Mouse (Mus musculus) liver, embryonic 14.5 days (tissue): Measurements from ENCODE around the gene Gm49661. TPM values are rescaled to one million over a fixed set of nuclear protein-coding genes. Genes with fewer than 3 reads are reported as not detected.

Experiments used
- ATAC-seq: fragments of 200-750 bp; cut with Nextera tagmentation; 2 replicates; pipeline ENCODE4 v1.8.0; 2017; ENCODE audit warnings: moderate number of reproducible peaks, mild to moderate bottlenecking, moderate library complexity; ENCODE audit not compliant: insufficient read depth
- DNase-seq, 3 experiments: peaks; one replicate each; pipeline ENCODE4 v3.0.0-alpha.2; 2012 to 2013; ENCODE audit warnings: low read depth in 3 of 3, low spot score in 3 of 3
- H3K27ac ChIP-seq: fragments of 300-500 bp; sonication (generic); 2 replicates; pipeline ENCODE4 v1.5.1; 2014; ENCODE audit warnings: moderate library complexity, mild to moderate bottlenecking, control low read depth, inconsistent platforms
- H3K27me3 ChIP-seq: fragments of 300-500 bp; sonication (generic); 2 replicates; pipeline ENCODE4 v1.6.1; 2014; ENCODE audit warnings: mild to moderate bottlenecking, low read length, moderate library complexity; ENCODE audit not compliant: control insufficient read depth, insufficient read depth
- H3K36me3 ChIP-seq: fragments of 300-500 bp; sonication (generic); replicated peaks from 2 replicates; pipeline ENCODE4 v1.6.1; 2014; ENCODE audit warnings: low read depth; ENCODE audit not compliant: control insufficient read depth, insufficient read depth
- H3K4me1 ChIP-seq, 2 experiments: fragments of 200-500 bp in 1 of 2; fragments of 300-500 bp in 1 of 2; sonication (generic) in 1 of 2; replicated peaks; 2 replicates each; pipeline ENCODE4 v1.6.1; 2012 to 2014; ENCODE audit warnings: antibody characterized with exemption in 1 of 2, inconsistent platforms in 1 of 2, low read length in 1 of 2; ENCODE audit not compliant: control insufficient read depth in 2 of 2, insufficient read depth in 2 of 2
- H3K4me2 ChIP-seq: fragments of 300-500 bp; sonication (generic); 2 replicates; pipeline ENCODE4 v1.6.1; 2014; ENCODE audit warnings: low read depth, mild to moderate bottlenecking, control low read depth, moderate library complexity
- H3K4me3 ChIP-seq, 2 experiments: fragments of 200-500 bp in 1 of 2; fragments of 300-500 bp in 1 of 2; sonication (generic) in 1 of 2; 2 replicates each; pipeline ENCODE4 v1.5.1; 2012 to 2014; ENCODE audit warnings: low read depth in 2 of 2, low read length in 2 of 2, mild to moderate bottlenecking in 2 of 2, control low read depth in 1 of 2, inconsistent platforms in 1 of 2, moderate library complexity in 1 of 2; ENCODE audit not compliant: insufficient read depth in 1 of 2
- H3K9ac ChIP-seq: fragments of 300-500 bp; sonication (generic); replicated peaks from 2 replicates; pipeline ENCODE4 v1.6.1; 2014; ENCODE audit warnings: mild to moderate bottlenecking, control low read depth, moderate library complexity
- H3K9me3 ChIP-seq: fragments of 300-500 bp; sonication (generic); 2 replicates; pipeline ENCODE4 v1.6.1; 2016; ENCODE audit warnings: low read length, mixed read lengths; ENCODE audit not compliant: control insufficient read depth
- CTCF ChIP-seq: IDR thresholded peaks from 2 replicates; pipeline ENCODE4 v1.5.1; 2016; ENCODE audit warnings: antibody characterized with exemption, low read depth, control low read depth
- EP300 ChIP-seq: IDR thresholded peaks from 2 replicates; pipeline ENCODE4 v1.6.1; 2016; ENCODE audit warnings: antibody characterized with exemption, low read depth
- WGBS: fragments of 180-500 bp; shearing (Covaris S2); extraction: QIAGEN DNeasy Blood & Tissue Kit; methylation state at CpG from one replicate; pipeline ENCODE4 v1.1.7; 2014; ENCODE audit not compliant: insufficient replicate concordance; 5-methylcytosine and 5-hydroxymethylcytosine counted together
- polyA plus RNA-seq, 2 experiments: library from polyadenylated mRNA; depleted of rRNA in 1 of 2; stranded (reverse) in 1 of 2; unstranded in 1 of 2; fragments of >200 nt; fragmentation: Nextera tagmentation in 1 of 2; extraction: Ambion mirVana in 1 of 2; gene quantifications; 2 replicates each; pipeline versions ENCODE4 v1.2.1 to v1.2.3; 2012 to 2014

The Gm49661 gene
- polyA plus RNA-seq, 2 experiments = not detected

DNA sequence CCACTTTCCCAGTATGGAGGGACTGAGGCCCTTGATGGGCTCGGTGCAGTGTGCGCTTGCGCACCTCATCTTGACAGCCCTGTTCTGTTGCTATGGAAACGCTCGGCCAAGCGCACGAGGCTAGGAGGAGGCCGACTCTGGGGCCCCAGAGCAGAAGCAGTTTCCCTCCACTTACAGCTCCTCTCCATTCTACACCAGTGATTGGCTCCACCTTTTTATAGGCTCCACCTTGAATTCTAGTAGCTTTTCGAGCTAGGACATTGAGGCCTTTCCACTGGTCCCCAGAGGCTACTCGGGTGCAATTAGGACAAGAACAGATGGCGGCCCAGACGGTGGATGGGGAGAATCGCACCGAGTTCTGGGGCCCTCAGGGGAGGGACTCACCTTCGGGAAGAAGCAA, 34.4 kb downstream of the Gm49661 start:
- no peaks in the 10 kb centered on the region for H3K9me3 ChIP-seq
- H3K27me3 ChIP-seq = peaks cover 75% of the 10 kb centered on the region
- H3K9ac ChIP-seq = no peak overlapping the region
- WGBS = 2% methylated on average over 15 of the region's 15 CpGs
- no peak overlapping the region for H3K4me2 ChIP-seq
- peaks cover 5 to 7% of the 10 kb centered on the region in 2 experiments for H3K4me1 ChIP-seq
- no peak overlapping the region for H3K27ac ChIP-seq
- no peaks in the 10 kb centered on the region for H3K36me3 ChIP-seq
- no peak overlapping the region for H3K4me3 ChIP-seq
- ATAC-seq = no peak
- TF ChIP-seq EP300 = no peak
- TF ChIP-seq CTCF = no peak
- DNase-seq = no peak

DNA sequence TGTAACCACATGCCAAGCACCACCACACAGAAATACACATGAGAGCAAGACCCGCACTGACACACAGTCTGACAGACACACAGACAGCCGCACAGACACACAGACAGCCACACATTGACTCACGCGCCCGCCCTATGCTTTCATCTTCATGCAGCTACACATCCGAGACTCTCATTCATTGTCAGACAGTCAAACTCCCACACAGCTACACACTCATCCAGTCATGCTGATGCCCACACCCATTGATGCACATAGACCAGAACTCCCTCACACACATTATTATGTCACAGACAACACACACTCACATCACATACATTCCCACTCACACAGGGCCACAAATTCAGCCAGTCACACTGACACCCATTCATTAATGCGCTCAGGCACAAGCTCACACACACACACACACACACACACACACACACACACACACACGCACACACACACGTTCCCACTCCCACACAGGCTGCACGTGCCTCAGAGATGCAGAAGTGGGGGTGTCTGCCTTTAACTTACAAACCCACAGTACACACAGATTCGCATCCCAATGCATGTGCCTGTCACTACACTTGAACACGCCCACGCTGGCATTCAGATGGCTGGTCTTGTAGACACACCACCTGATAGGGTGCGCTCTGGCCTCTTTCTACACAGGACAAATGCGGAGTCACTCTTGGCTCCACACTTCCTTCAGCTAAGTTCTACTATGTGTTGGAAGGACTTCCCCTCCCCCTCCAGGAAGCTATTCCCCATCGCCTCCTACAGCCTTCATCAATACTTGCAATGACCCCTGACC, 35.3 kb downstream of the Gm49661 start:
- H3K27ac ChIP-seq = no peak overlapping the region
- H3K27me3 ChIP-seq = peaks cover 81% of the 10 kb centered on the region
- ATAC-seq (no peak), DNase-seq (no peak)
- no peaks in the 10 kb centered on the region for H3K9me3 ChIP-seq
- H3K9ac ChIP-seq = no peak overlapping the region
- H3K4me3 ChIP-seq = no peak overlapping the region
- TF ChIP-seq CTCF (no peak), EP300 (no peak)
- no peak overlapping the region for H3K4me2 ChIP-seq
- peaks cover 5 to 7% of the 10 kb centered on the region in 2 experiments for H3K4me1 ChIP-seq
- H3K36me3 ChIP-seq = no peaks in the 10 kb centered on the region
- WGBS = 66% methylated on average over 16 of the region's 16 CpGs

DNA sequence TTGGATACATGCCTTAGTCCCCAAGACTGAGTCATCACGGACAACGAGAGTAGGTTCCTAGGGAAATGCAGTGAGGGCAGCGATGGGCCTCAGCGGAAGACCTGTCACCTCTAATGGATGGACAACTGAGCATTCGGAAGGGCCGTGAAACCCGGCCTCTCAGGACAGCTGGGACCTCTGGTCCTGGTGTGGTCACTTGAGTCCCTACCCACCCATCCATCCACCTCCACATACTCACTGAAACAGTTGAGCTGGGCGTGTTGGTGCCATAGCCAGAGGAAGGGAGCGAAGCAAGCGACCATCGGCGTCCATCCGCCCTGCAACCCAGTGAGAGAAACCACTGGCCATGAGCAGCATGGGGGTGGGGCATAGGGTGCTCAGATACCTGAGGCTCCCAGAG, 38.7 kb downstream of the Gm49661 start:
- no peak for TF ChIP-seq CTCF
- TF ChIP-seq EP300 = no peak
- no peak overlapping the region for H3K9ac ChIP-seq
- H3K9me3 ChIP-seq = no peaks in the 10 kb centered on the region
- WGBS = 78% methylated on average over 13 of the region's 13 CpGs
- H3K27ac ChIP-seq = no peak overlapping the region
- H3K27me3 ChIP-seq = peaks cover 50% of the 10 kb centered on the region
- DNase-seq = no peak
- no peaks in the 10 kb centered on the region for H3K36me3 ChIP-seq
- peaks cover 0 to 2% of the 10 kb centered on the region in 2 experiments; a peak in 1 of 4 replicates for H3K4me1 ChIP-seq
- H3K4me2 ChIP-seq = no peak overlapping the region
- no peak overlapping the region for H3K4me3 ChIP-seq
- ATAC-seq = no peak

DNA sequence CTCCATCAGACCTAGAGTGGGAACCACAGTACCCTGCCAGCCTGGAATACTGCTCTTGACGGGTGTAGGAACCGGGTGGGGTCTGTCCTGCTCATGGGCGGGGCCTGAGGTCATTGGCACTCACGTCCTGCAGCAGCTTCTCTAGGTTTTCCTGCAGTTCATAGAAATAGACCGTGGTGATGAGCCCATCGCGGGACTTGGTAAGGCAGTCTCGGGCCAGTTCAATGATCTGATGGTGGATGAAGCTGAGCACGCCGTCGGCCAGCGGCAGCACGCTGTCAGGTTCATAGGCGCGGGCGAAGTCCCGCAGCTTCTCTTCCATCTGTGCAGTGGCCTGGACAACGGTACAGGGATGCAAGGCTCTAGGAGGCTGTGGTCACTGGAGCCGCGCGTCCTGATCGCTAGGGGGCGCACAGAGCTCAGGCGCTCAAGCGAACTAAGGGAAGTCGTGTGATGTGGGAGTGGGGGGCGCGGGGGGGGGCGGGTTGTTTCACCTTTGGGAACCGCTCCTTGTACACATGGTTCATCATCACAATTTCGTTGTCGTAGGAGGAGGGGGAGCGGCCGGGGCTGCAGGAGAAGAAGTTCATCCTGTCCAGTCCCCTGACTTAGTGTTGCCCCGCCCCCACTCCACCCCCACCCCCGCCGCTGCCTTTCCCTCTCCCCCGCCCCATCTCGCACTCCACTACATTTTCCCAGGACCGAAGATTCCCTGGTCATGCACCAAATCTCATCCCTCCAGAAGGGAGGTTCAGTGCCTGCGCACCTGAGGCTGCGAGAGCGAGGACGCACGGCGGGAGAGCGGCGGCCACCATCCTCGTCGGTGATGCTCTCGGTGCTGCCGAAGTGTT, 40.6 kb downstream of the Gm49661 start:
- Histone ChIP-seq H3K27me3 (peaks cover 31% of the 10 kb centered on the region), H3K9ac (no peak overlapping the region), H3K4me1 (no peaks in the 10 kb centered on the region), H3K36me3 (no peaks in the 10 kb centered on the region), H3K4me2 (peak overlapping the region; percentile 27; the same call in 1 of the 2 replicates), H3K9me3 (no peaks in the 10 kb centered on the region), H3K27ac (no peak overlapping the region), H3K4me3 (no peak overlapping the region)
- ATAC-seq (0 out of 2 replicates have a peak, but pooled peaks have one; percentile 47), DNase-seq (no peak)
- no peak for TF ChIP-seq EP300
- peak; percentile 92 for TF ChIP-seq CTCF
- WGBS = 6% methylated on average over 52 of the region's 52 CpGs

DNA sequence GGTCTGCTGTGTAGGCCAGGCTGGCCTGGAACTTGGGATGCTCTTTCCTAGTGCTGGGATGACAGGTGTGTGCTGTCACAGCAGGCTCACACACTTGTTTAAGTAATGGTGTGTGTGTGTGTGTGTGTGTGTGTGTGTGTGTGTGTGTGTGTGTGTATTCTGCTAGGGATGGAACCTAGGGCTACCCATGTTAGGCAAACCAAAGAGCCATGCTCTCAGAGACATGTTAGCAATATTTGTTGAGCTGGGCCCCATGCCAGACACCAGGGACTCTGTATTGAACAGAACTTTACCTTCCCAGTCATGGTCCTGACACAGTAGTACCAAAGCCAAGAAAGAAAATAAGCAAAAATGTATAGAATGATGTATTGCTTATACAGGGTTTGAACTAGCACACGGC, 41.7 kb downstream of the Gm49661 start:
- WGBS = 54% methylated on average over 1 of the region's 1 CpGs
- no peaks in the 10 kb centered on the region for H3K9me3 ChIP-seq
- no peaks in the 10 kb centered on the region for H3K36me3 ChIP-seq
- DNase-seq = no peak
- no peak overlapping the region for H3K4me2 ChIP-seq
- no peak overlapping the region for H3K9ac ChIP-seq
- peaks cover 29% of the 10 kb centered on the region for H3K27me3 ChIP-seq
- H3K4me3 ChIP-seq = no peak overlapping the region
- no peaks in the 10 kb centered on the region for H3K4me1 ChIP-seq
- no peak for ATAC-seq
- no peak overlapping the region for H3K27ac ChIP-seq
- TF ChIP-seq CTCF (no peak), EP300 (no peak)
